Mouse (Mus musculus): ENCODE measurements around the gene Slc4a3. TPM values are rescaled to one million over a fixed set of nuclear protein-coding genes. Genes with fewer than 3 reads are reported as not detected.

The Slc4a3 gene
- polyA plus RNA-seq, 1 experiment from 2014 or later = 42.9 TPM

DNA sequence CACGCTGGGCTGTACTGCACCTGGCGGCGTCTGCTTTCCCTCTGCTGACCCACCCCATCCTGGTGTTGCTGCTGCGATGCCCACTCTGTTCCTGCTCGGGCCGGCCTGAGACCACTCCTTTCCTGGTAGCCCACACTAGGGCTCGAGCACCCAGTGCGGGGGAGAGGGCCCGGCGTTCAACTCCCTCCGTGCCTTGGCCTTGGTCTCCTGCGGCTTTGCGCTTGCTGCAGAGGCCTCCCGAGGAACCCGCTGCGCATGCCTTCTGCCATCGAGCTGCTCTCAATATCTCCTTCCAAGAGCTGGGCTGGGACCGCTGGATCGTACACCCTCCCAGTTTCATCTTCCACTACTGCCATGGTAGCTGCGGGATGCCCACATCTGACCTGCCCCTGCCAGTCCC lies 36.5 kb upstream of the Slc4a3 start:
- Histone ChIP-seq H3K4me3 (replicated peaks) (no peak overlapping the region), H3K27me3 (peaks cover 8% of the 10 kb centered on the region; the same call in 1 of the 2 replicates), H3K36me3 (no peaks in the 10 kb centered on the region), H3K4me1 (replicated peaks) (peaks cover 18% of the 10 kb centered on the region), H3K27ac (no peak overlapping the region), H3K9me3 (no peaks in the 10 kb centered on the region), H3K9ac (replicated peaks) (no peak overlapping the region), H3K4me2 (replicated peaks) (no peak overlapping the region)
- 56% methylated on average over 20 of the region's 20 CpGs for WGBS
- no peak for ATAC-seq

DNA sequence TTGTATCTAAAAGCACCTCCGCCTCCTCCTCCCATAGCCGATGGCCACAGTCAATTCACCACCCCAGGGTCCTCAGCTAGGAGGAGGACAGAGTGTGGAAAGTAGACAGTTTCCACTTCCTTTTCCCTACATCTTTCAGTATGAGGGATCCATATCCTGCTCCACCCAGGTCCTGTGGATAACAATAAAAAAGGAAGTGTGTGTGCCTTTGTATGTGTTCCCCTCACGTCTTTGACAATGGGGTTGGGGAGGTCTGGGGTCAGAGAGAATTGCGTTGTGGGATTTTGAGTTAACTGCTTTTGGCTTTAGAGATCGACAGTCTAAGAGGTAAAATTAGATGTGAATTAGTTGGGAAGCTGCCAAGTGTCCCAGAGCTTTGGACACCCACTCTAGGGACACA lies 35.9 kb upstream of the Slc4a3 start:
- WGBS = 71% methylated on average over 5 of the region's 5 CpGs
- no peak for ATAC-seq

DNA sequence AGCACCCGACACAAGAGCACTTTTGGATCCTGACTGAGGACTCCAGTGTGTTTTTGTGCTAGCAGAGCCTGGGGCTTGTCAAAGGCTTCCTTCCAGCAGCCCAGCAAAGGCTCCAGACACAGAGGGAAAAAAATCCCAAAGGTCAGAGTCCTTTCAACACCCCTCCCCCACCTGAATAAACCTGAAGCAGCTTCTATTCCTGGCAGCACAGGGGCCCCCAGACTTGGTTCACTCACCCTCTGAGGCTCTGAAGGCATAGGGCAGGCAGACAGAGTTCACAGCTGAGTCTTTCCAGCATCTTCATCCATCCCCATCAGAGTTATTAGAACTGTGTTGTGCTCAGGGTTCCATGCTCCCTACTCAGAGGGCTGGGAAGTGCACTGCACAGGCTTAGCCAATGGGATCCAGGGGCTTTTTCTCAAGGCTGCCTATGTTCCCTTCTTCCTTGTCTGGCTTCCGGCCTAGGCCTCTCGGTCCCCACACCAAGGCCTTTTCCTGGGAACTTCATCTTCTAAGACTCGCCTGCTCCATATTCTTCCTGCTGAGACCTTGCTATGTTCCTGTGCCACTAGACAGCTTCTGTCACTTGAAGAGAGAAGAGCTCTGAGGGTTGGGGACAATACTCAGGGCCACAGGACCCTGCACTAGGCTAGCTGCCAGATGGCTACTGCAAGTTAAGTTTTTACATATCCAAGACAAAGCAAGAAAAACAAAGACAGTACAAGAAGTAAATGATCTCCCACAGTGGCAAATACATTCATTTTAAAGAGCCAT lies 34.4 kb upstream of the Slc4a3 start:
- ATAC-seq = no peak
- Histone ChIP-seq H3K36me3 (no peaks in the 10 kb centered on the region), H3K27ac (no peak overlapping the region), H3K9ac (replicated peaks) (no peak overlapping the region), H3K27me3 (peaks cover 6% of the 10 kb centered on the region; the same call in 1 of the 2 replicates), H3K9me3 (no peaks in the 10 kb centered on the region), H3K4me2 (replicated peaks) (no peak overlapping the region), H3K4me3 (replicated peaks) (no peak overlapping the region), H3K4me1 (replicated peaks) (peaks cover 7% of the 10 kb centered on the region)
- 65% methylated on average over 4 of the region's 4 CpGs for WGBS

More for the DNA sequence above, 35.9 kb upstream of the Slc4a3 start:
- Histone ChIP-seq H3K4me3 (replicated peaks) (no peak overlapping the region), H3K9ac (replicated peaks) (no peak overlapping the region), H3K27me3 (peaks cover 6% of the 10 kb centered on the region; the same call in 1 of the 2 replicates), H3K36me3 (no peaks in the 10 kb centered on the region), H3K4me1 (replicated peaks) (peaks cover 12% of the 10 kb centered on the region), H3K4me2 (replicated peaks) (no peak overlapping the region), H3K27ac (no peak overlapping the region), H3K9me3 (no peaks in the 10 kb centered on the region)

DNA sequence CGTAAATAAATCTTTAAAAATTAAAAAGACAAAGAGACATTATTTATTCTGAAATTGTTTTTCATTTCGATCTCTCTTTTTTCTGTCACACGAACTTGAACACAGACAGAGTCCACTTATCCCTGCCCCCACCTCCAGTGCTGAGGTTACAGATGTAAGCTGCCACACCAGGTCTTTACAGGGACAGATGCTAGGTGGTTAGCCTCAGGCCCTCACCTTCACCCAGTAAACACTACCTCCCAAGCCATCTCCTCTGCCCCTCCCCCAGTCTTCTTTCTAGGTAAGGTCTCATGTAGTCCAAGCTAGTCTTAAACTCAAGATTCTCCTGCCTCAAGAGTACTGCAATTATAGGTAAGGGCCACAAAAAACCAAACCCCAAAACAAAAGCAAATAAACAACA lies 33.5 kb upstream of the Slc4a3 start:
- Histone ChIP-seq H3K4me2 (replicated peaks) (no peak overlapping the region), H3K36me3 (no peaks in the 10 kb centered on the region), H3K9ac (replicated peaks) (no peak overlapping the region), H3K27me3 (peaks cover 6% of the 10 kb centered on the region; the same call in 1 of the 2 replicates), H3K4me3 (replicated peaks) (no peak overlapping the region), H3K9me3 (no peaks in the 10 kb centered on the region), H3K27ac (no peak overlapping the region), H3K4me1 (replicated peaks) (no peaks in the 10 kb centered on the region)
- 85% methylated on average over 3 of the region's 3 CpGs for WGBS
- no peak for ATAC-seq

DNA sequence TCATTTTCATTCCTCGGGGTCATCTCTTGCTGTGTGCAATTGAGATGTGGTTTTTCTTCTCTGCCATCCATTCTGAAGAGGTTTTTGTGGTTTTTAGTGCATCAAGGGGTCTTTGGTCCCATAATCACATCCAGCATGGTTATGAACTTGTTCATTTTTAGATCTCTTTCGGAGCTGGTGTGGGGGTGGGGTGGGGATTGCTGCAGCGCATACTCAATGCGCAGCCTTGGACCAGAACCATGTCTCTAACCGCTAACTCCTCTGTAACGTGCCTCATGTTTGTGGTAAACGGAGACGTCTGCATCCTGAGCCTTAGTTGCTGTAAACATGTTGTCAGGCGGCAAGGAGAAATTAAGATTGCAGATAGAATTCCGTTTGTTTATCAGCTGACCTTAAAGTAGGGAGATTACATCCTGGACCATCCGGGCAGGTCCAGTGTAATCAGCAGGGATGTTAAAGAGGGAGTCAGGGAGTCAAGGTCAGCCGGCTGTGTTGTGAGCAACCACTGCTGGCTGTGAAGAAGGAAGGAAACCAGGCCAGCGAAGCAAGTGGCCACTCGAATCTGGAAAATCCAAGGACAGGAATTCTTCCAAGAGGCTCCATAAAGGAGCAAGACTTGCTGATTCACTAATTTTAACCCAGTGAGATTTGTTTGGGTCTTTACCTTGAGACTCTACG lies 29.2 kb upstream of the Slc4a3 start:
- Histone ChIP-seq H3K4me3 (replicated peaks) (no peak overlapping the region), H3K27me3 (no peaks in the 10 kb centered on the region), H3K27ac (no peak overlapping the region), H3K4me2 (replicated peaks) (no peak overlapping the region), H3K9me3 (no peaks in the 10 kb centered on the region), H3K36me3 (no peaks in the 10 kb centered on the region), H3K9ac (replicated peaks) (no peak overlapping the region), H3K4me1 (replicated peaks) (peaks cover 4% of the 10 kb centered on the region)
- no peak for ATAC-seq
- WGBS = 80% methylated on average over 15 of the region's 15 CpGs

DNA sequence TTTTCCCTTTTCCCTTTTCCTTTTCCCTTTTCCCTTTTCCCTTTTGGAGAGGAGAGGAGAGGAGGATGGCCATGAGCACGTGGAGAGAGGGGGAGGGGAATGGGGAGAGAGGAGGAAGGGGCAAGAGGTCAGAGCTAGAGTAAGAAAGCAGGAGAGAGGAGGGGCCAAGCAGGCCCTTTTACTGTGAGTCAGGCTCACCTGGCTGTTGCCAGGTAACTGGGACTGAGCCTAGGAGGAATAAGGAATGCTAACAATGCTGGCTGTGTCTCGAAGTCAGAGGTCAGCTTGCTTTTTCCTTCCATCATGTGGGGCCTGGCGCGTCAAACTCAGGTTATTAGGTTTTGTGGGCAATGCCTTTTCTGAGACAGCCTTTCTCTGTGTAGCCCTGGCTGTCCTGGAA lies 28.1 kb upstream of the Slc4a3 start:
- no peak for ATAC-seq
- no peak overlapping the region for H3K9ac ChIP-seq (replicated peaks)
- H3K9me3 ChIP-seq = no peaks in the 10 kb centered on the region
- no peak overlapping the region for H3K27ac ChIP-seq
- WGBS = 72% methylated on average over 3 of the region's 4 CpGs
- no peak overlapping the region for H3K4me2 ChIP-seq (replicated peaks)
- H3K27me3 ChIP-seq = no peaks in the 10 kb centered on the region
- no peaks in the 10 kb centered on the region for H3K36me3 ChIP-seq
- H3K4me3 ChIP-seq (replicated peaks) = no peak overlapping the region
- H3K4me1 ChIP-seq (replicated peaks) = peaks cover 12% of the 10 kb centered on the region

DNA sequence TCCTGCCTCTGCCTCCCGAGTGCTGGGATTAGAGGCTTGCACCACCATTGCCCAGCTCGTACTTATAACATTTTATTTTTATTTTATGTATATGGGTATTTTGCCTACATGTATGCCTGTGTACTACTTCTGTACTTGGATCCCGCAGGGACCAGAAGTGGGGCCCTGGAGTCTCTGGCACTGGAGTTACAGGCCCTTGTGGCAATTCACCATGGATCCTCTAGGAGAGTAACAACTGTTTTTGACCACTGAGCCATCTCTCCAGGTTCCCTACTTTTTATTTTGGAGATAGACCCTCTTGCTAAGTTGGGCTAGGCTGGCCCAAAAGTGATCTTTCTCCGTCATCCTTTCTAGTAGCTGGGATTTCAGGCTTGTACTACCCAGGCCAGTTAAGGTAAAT lies 27.6 kb upstream of the Slc4a3 start:
- Histone ChIP-seq H3K9ac (replicated peaks) (no peak overlapping the region), H3K36me3 (no peaks in the 10 kb centered on the region), H3K4me3 (replicated peaks) (no peak overlapping the region), H3K4me2 (replicated peaks) (no peak overlapping the region), H3K27ac (no peak overlapping the region), H3K4me1 (replicated peaks) (peaks cover 12% of the 10 kb centered on the region), H3K27me3 (no peaks in the 10 kb centered on the region), H3K9me3 (no peaks in the 10 kb centered on the region)
- ATAC-seq = no peak
- 96% methylated on average over 4 of the region's 4 CpGs for WGBS

DNA sequence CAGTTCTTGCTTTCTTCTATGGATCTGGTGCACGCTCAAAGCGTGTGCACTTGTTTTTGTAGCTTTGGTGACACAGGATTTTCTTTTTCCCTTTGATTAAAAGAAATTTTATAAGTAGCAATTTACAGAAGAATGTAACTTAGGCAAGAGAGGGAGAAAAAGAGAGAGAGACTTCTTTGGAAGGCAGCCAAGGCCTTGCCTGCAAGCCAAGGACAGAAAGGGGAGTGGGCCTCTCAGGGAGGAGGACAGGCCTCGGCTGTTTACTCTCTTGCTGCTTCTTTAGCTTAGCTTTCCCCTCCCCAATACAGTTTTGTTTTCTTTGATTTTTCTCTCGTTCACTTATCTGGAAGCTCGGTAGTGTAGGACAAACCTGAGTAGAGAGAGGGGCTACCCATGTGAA lies 26.5 kb upstream of the Slc4a3 start:
- Histone ChIP-seq H3K4me2 (replicated peaks) (no peak overlapping the region), H3K27ac (0 out of 2 replicates have a peak overlapping the region, but pooled peaks have one; percentile 11), H3K4me3 (replicated peaks) (no peak overlapping the region), H3K9ac (replicated peaks) (no peak overlapping the region), H3K9me3 (no peaks in the 10 kb centered on the region), H3K4me1 (replicated peaks) (peaks cover 12% of the 10 kb centered on the region), H3K36me3 (no peaks in the 10 kb centered on the region), H3K27me3 (no peaks in the 10 kb centered on the region)
- ATAC-seq = no peak
- 81% methylated on average over 5 of the region's 5 CpGs for WGBS

DNA sequence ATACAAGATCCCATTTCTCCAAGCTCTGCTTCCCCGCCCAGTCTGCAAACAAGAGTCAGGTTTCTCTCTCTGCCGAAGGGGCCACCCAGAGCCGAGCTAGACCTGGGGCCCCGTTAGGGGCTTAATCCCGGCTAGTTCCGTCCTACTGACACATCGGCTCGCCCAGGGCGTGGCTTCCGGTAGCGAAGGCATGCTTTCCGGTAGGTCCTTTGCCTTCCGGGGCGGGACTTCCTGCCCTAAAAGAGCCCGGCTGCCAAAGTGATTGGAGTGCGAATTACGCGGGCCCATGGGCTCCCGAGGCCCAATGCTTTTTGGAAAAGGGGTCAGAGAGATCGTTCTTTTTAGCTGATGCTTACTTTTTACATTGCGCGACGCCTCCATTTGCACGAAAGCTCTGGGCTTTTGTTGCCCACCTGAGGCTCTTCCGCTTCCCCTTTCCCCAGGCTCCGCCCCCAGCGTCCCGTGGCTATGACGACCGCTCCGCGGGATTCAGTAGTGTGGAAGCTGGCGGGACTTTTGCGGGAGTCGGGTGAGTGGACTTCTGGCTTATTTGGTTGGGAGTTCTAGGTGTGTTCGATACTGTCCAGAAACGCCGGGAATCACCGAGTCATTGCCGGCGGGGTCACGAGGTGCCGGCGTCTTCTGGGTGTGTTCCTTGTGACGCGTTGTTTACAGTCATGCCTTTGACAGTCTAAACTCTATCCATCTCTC lies 24.6 kb upstream of the Slc4a3 start, which contains the start of gene Stk11ip:
Stk11ip (plus strand) TSS at position 209 of the 711 bp plus-strand sequence.
- H3K9me3 ChIP-seq = no peaks in the 10 kb centered on the region
- ATAC-seq = peak; percentile 98
- H3K4me1 ChIP-seq (replicated peaks) = peaks cover 12% of the 10 kb centered on the region
- H3K4me2 ChIP-seq (replicated peaks) = peak within 1 kb of the TSS; percentile 77
- peak within 1 kb of the TSS; percentile 58 for H3K9ac ChIP-seq (replicated peaks)
- peak within 1 kb of the TSS; percentile 70 for H3K4me3 ChIP-seq (replicated peaks)
- WGBS = under 1% methylated on average over 46 of the region's 46 CpGs
- peaks cover 15% of the 10 kb centered on the region for H3K36me3 ChIP-seq
- H3K27me3 ChIP-seq = no peaks in the 10 kb centered on the region
- H3K27ac ChIP-seq = peak within 1 kb of the TSS; percentile 90

DNA sequence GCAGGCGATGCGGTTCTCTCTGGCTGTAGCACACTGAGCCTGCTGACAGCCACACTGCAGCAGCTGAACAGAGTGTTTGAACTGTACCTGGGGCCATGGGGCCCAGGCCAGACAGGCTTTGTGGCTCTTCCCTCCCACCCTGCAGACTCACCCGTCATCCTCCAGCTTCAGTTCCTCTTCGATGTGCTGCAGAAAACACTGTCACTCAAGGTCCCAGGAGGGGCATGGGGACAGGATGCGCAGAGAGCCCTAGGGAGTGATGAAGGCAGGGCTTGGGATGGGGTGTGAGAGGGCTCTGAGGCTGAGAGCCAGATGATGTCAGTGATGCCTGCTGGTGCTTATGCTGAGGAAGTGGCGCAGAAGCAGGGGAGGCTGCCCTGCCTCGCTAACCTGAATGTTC lies 21.4 kb upstream of the Slc4a3 start:
- H3K9ac ChIP-seq (replicated peaks) = 0 out of 2 replicates have a peak overlapping the region, but pooled peaks have one; percentile 20
- H3K36me3 ChIP-seq = peaks cover 47% of the 10 kb centered on the region
- no peak for ATAC-seq
- H3K9me3 ChIP-seq = no peaks in the 10 kb centered on the region
- H3K27ac ChIP-seq = no peak overlapping the region
- WGBS = 90% methylated on average over 7 of the region's 7 CpGs
- no peak overlapping the region for H3K4me3 ChIP-seq (replicated peaks)
- H3K27me3 ChIP-seq = no peaks in the 10 kb centered on the region
- peaks cover 12% of the 10 kb centered on the region for H3K4me1 ChIP-seq (replicated peaks)
- H3K4me2 ChIP-seq (replicated peaks) = no peak overlapping the region

DNA sequence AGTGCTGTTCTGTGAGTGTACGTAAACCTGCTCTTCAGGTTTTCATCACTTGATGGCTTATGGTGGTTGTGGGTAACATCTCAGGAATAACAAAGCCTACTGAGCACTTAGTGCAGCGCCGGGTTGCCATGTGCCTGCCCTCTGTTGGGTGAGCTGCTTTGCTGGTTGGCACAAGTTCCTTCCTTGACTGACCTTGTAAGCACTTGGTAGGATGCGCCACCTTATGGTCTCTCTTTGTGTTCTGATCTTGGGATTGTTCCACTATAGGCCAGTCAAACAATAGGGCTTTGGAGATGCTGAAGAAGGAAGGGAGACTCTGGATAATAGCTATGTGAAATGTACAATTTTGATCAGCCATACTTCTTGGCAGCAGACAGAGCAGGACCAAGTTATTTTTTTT lies 15.5 kb upstream of the Slc4a3 start:
- no peaks in the 10 kb centered on the region for H3K4me1 ChIP-seq (replicated peaks)
- H3K9me3 ChIP-seq = no peaks in the 10 kb centered on the region
- no peak overlapping the region for H3K4me3 ChIP-seq (replicated peaks)
- 83% methylated on average over 4 of the region's 4 CpGs for WGBS
- no peak overlapping the region for H3K9ac ChIP-seq (replicated peaks)
- peaks cover 94% of the 10 kb centered on the region for H3K36me3 ChIP-seq
- no peaks in the 10 kb centered on the region for H3K27me3 ChIP-seq
- ATAC-seq = no peak
- H3K4me2 ChIP-seq (replicated peaks) = no peak overlapping the region
- no peak overlapping the region for H3K27ac ChIP-seq

All from midbrain, embryonic 13.5 days (tissue).